Mouse (Mus musculus) retina, postnatal 7 days (tissue): ENCODE results near the gene Kcnma1.

Experiments
- DNase-seq: peaks from one replicate; pipeline ENCODE4 v3.0.0-alpha.2; 2012; ENCODE audit warnings: low read depth, low spot score

Kcnma1 gene

DNA sequence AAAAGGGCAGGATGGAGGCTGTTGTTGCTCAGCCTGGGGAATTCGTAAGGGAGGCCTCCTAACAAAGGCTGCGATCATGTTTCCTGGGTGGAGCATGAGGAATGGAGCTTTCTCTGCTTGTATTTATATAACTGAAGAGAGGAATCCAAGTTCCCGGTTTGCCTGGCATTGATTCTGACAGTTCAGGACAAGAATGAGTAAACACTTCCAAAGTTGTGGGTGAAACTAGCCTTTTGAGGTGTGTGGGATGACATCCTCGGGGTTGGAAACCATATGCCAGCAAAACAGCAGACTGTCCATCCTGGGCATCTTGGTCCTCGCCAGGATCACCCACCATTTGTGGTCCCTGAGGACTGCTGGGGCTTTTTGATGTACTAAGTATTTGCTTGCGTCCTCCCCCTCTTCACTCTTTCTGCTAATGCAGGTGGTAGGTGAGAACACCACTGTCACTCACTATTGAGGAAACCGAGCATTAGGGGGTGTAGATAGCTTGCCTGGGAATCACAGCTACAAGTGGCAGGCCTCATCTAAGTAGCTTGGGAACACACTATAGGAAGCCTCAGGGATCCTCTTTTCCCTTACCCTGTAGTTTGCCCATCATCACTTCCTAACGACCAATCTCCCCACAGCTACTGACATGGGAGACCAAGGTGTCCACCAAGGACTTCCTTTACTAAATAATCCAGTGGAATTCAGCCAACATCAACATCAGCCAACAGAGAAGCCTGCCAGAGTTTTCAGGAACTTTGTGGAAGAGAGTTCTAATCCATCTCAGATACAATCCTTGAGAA is 482.4 kb downstream of the Kcnma1 start:
- DNase-seq: no peak

DNA sequence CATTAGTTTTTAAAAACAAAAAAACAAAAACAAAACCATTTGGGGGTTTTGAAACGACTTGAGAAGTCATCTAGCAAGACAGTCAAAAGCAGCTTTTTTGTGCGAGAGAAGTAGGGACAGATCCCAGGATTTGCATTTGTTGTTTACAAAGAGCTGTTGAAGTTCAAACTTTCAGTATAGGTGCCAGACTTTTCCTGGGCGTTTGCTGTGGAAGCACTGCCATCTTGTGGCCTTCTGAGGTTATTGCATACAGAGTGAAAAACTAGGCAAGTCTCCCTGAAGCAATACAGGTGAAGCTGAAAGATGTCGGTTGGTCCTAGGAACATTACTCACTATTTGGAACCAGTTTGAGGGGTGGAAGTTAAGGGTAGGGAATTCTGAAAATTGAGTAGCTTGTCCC is 484.6 kb downstream of the Kcnma1 start:
- DNase-seq: peak; percentile 35

DNA sequence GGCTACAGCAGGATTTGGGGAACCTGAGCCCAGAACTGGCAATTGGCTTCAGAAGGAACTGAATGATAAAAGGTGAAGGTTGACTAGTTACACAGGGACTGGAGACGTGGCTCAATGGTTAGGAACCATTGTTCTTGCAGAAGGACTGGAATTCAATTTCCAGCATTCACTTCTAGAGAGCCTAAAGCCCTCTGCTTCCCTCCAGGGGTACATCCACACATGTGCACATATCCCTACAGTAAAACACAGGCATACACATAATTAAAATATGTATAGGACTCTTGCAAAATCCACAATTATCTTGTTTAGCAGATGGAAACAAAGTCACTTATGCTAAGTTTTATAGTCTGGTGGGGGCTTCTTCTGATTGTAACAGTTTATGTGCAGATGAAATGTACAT is 485.1 kb downstream of the Kcnma1 start:
- DNase-seq: no peak

DNA sequence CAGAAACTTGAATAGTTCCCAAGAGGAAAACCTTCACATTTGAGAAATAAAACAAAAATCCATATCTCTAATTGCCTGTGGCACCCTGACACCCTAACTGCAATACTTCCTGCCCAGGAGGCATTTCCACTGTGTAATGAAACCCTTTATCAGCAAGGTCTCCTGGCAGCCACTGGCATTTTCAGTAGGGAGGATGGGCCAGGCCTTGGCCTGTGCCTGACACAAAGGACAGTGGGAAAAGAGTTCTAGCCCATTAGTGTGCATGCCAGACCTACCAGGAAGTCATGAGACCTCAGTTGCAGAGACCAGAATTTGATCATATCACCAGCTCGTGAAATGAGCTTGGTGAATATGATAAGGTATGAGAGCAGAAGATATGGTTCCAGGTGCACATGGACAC is 488.4 kb downstream of the Kcnma1 start:
- no peak for DNase-seq

DNA sequence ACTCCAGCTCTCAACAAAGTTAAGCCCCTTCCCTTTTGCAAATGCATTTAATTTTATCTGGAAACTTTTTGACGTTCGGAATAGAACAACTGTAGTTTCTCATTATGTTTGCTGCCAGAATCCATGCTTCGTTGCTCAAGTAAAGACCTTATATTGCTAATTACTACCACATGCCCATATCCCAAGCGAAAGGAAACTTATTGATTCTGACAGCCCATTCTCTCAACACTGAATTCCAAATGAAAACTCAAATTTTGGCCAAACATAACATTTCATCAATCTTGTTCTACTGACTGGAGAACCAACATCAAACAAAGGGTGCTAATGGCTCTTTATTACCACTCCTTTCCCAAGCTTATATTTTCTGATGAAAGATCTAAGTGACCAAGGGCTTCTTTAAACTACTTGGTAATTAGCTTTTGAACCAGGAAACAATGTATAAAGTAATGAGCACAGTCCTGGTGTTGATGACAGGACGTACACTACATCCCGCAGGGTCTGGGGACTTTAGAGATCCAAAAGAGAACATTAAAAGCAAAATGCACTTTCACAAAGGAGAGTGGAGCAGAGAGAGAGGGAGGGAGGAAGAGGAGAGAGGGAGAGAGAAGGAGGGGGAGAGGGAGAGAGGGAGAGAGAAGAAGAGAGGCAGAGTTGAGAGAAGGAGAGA is 490.3 kb downstream of the Kcnma1 start:
- DNase-seq: no peak

DNA sequence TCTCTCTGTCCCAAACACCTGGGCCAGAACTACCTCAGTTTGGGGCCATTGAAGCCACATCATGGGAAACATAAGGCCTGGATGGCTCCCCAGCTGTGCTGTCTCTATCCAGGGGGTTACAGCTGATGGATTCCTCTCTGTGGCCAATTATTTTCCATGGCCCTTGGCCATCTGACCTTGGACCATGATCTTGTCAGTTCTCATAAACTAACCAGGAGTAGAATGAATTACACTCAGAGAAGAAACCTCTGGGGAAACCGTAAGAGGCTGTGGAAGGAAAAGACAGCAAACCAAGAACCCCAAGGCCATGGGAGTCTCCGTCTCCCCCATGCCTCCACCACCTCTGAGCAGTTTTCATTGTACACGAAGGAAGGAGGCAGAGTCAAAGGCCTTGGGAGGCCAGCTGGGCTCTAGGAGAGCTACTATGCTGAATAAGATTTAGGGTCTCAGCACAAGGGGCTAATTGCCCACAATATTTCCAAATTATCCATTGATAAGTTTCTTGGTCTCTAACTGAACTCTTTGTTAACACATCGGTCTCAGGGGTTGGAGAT is 491.6 kb downstream of the Kcnma1 start:
- DNase-seq: no peak

DNA sequence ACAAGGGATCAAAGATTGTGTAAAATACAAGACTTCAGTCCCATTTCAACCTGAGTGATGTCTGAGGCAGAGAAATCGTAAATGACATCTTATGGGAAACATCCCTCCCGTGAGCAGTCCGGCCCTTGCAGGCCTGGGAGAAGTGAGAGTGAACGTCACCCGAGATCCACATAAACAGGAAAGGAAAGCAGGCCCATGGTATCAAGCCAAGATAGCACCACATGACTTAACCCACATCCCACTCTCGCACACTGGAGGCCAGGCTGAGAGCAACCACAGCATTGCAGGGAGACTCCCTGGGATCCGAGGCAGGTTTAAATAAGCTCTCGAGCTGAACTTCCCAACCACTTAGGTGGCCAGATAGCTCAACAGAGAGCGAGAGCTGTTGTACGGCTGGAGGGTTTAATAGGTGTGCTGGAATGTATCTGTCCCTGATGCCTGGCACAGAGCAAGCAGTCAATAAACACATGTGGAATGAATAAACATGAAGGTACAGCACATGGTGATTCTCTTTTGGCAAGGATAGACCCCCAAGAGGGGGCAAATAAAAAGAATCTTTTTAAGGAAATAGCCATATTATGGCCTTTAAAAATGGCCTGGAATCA is 493.1 kb downstream of the Kcnma1 start:
- DNase-seq: no peak

DNA sequence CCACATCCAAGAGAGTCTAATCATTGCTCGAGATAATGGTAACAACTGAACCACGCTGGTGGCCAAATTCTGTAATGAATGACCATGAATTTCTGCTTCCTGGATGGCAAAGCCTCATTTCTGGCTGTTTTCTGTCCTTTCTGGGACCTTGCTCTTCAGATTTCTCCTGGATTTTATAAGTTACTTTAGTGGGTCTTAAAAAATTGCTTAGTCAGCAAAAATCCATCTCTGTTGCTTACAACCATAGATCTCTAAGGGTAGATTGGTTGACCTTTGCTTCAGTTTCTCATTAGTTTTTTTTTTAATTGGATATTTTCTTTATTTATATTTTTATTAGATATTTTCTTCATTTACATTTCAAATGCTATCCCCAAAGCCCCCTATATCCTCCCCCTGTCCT is 496.9 kb downstream of the Kcnma1 start:
- DNase-seq: no peak

DNA sequence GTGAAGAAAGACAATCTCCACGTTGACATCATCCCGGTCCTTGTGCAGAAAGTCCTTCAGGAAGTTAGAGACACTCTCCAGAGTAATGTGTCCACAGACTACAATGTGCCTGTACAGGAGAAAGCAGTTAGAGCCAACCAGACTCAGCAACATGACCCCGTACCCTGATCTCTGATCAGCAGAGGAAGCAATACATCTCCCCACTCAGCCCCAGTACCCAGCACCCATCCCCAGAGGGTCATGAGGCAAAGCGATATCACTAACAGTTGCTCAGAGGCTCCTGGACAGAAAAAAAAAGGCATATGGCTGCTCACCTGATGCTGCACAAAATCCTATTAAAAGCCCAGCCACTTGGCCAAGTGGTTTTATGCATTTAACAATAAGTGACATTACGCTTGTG is 504.5 kb downstream of the Kcnma1 start:
- no peak for DNase-seq

DNA sequence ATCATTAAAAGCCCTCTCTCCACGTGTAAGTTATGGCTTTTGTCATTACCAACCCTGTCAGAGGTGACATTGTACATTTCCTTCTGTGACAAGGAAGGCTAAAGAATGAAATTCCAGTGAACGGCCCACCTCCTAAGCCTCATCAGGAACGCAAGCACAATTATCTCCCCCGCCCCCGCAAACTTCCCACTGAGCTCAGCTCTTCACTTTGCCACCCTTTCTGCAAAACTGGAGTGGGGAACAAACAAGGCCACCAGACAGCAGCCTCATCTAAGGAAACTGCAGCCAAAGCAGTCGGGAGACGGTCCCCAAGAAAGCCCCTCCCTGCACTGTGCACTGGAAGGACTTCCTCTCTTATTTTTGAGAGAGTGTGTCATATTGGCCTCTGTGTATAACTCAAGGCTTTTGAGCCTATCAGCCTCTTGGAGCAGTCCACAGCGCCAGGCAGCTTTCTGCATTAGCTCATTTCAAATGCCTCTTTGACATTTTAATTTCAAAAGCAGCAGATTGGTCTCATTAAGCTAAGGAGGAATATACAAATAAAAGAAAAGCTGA is 512.0 kb downstream of the Kcnma1 start:
- DNase-seq: no peak

DNA sequence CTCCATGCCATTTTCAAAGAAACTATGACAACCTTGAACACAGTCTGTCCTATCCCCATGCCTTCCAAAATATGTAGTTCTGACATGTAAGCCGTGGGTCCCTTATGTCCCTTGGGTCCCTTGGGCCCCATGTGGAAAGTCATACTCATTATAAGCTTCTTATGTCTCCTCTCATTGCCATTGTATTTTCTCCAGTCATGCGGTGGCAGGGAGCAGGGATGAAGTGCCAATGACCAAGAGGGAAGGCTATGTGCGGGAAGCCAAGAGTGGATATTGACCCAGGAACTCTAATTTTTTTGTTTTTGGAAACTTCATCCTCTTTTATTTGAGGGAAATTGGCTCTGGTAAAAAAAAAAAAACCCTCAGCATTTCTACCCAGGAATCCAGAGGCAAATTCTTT is 517.5 kb downstream of the Kcnma1 start:
- no peak for DNase-seq

DNA sequence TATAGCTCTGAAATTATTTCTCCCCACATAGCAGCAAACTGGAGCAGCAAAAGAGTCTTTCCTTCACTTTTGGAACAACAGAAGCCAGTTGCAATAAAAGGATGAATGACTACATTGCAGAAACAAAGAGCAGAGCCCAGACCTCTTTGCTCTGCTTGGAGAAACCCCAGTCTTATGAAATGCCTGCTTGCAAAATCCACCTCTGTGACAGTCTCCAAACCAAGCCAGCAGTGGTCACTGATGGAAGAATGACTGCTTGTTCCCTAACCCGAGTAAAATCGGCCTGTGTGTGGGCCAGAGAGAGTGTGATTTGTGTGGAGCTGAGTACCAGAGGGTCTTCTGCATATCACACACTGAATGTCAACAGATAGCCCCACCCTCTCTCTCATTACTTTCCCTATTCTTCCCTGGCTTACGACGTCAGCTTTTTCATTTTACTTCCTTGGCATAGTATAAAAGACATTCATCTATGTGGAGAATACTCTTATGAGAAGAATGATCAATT is 518.0 kb downstream of the Kcnma1 start:
- no peak for DNase-seq

DNA sequence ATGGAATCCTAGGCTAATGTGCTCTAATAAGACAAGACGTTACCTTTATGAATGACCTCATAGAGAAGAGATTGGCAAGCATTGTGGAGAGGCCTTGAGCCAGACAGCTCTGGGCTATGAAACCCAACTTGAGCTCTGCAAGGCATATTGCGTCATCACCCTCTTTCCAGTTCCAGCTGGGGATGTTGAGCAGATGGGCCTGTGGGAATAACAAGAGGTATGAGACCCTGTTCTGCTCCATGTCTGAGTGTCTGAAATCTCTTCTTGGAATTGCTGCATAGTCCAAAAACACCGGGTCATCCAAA is 519.8 kb downstream of the Kcnma1 start:
- DNase-seq: no peak

DNA sequence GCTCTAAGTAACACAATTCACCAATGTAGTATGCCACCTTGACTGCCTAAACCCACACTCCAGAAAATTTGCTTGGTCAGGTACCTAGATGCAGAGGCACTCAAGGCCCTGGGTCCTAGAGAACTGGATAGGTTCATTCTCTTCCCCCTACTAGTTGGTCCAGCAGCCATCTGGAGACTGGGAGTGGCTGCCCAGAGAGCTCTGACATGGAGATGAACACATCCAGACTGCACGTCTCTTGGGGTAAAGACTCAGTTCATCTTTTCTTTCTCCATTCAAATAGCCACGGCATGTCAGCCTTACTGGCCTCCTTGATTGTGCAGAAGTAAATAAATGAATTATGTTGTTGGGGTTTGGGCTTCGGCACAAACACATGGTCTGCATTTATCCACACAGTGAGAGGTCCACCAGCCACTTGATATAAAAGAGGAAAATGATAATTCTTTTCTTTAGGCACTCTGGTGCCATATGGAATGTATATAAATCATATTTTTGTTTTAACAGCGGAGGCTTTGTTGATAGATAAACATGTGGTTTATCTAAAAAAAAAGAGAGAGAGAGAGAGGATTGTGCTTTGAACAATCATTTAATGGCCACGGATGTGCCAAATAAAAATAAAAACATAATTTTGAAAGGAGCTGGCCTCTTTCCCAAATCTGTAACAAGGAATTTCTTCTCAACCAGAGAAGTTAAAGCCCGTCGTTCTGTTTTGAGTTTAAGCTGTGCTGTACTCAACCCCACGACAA is 520.4 kb downstream of the Kcnma1 start:
- DNase-seq: no peak

DNA sequence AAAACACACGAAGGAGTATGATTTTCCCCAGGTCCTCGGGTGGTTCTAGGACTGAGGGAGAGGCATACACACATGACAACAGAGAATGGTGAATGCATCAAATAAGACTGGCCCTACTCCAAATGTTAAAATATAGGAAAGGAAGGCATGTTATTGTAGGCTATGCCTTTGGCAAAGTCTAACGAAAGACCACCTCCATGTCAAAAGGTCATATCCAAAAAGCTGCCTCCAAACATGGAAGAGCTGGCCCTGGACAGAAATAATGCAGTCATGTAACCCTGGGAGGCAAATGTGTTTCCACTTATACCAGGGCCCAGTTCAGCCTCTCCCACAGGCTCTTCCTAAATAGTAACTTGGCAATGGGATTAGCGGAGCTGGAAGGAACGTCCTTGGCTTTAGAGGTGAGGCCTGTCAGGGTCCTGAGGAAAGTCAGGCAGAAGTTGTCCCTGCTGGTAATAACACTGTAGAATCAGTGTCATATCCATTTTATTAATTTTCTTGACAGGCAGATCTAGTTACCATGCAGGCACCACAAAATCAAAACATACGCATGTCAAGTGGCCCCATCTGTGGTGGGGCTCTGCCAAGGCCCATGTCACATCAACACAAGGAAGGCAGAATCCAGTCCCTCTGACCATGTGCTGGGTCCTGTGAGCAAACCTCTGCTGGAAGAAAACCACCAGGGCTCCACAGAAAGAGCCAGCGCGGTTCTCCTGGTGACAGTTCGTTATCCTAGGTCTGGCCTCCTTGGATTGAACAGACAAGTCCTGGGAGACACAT is 521.5 kb downstream of the Kcnma1 start:
- no peak for DNase-seq

DNA sequence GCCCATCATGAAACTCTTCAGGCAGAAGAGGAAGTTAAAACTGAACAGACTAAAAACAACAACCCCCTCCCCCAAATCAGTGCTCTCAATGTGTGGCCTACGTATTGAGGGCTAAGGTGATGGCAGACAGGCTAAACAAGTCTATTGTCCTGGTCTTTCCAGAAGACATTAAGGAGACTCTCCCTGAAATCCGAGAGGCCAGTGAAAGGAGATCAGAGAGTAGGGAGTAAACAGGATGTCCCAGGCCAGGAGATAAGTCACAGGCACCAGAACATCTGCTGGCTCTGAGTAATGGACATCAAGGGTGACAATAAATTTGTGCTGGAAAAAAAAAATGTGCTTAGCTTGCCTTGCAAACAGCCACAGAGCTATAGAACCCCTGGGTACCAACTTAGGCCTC is 522.9 kb downstream of the Kcnma1 start:
- no peak for DNase-seq

DNA sequence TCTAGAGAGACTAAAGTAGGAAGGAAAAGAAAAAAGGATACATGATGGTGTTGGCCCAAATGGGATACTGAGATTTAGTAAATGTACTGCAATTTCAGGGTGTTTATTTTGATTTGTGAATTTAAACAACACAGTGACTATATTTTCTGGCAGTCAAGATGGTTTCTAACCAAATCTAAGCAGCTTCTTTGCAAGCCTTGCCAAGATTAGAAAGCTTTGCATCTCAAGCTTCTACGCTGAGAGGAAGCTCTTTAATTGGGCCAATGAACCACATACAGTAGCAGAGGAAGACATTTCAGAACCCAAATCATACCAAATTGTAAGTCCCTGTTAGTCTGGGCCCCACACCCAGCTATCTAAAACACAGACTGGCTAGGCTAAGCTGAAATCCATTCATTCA is 527.6 kb downstream of the Kcnma1 start:
- DNase-seq: no peak

DNA sequence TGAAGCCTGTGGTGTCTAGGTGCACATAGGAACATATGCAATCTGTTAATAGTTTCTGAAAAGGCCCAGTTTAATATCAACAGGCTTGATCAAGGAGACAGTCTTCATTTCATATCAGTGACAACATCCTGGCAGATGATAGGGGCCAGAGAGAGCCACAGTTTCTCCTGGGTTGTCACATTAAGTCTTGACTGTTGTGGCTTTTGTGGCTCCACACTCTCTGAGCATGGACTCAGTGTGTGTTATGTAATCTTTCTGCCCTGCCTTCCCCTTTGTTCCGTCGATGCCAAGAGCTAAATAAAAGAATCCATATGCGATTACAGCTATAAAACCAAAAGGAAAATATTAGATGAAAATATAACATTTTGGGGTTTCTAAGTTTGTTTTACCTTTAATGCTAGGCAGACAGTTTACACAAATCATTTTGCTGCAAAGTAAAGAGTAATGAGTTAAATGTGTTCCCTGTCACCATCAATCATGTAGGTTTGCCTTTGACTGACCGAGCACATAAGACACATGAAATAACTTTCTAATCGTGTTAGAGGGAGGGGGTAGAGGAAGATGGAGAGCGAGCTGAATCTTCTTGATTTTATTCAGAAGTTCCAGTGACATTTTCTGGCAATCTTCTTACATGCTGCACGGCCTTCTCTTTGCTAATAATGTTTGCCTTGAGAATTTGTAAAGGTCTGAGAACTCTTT is 528.3 kb downstream of the Kcnma1 start:
- no peak for DNase-seq

DNA sequence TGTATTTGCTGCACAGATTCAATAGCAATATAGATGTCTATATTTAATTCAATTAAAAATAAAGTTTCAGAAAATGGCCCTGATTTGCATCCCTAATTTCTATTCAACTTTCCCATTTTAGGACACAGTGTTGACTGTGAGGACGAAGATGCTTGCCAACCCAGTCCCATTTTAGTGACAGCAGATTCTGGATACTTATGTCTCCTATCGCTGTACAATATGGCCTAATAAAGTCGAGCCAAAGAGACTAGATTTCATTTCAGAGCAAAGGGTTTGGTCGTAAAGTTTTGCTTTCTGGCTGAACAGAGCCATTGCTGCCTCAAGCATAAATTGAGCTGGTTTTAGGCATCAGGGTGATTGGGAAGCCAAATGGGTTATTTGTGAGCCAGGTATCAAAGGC is 539.2 kb downstream of the Kcnma1 start:
- no peak for DNase-seq

DNA sequence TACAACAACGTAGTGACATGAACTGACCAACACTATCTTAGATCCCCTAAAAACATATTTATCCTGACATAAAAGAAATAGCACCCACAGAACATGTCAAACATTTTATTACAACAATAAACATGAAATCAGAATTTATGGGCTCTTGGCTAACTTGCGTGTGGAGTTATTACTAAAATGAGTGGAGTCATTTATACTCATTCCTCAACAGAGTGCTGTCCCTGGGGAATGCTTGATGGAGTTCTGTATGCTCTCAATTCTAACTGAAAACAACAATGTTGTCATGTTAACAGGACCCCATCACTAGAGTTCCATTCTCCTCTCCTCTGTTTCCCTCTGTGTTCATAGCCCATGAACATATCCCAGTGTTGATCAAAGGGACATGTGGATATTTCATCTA is 544.2 kb downstream of the Kcnma1 start:
- DNase-seq: no peak
